Mouse (Mus musculus): ENCODE measurements around the gene Smc5. TPM values are rescaled to one million over a fixed set of nuclear protein-coding genes. Genes with fewer than 3 reads are reported as not detected.

The Smc5 gene
- polyA plus RNA-seq (2014; fragmentation: Nextera tagmentation; extraction: Ambion mirVana), result 49.8 and 54.4 TPM in 2 replicates

- Histone ChIP-seq H3K36me3 (replicated peaks; ENCODE audit: control insufficient read depth, insufficient read depth, low read depth, low read length) (no peaks in the 10 kb centered on the region), H3K27ac (replicated peaks; ENCODE audit: low read depth, low read length) (peak within 1 kb of the TSS; percentile 56; the same call in 1 of the 2 replicates), H3K27me3 (ENCODE audit: control insufficient read depth, insufficient read depth, low read length) (no peaks in the 10 kb centered on the region), H3K4me2 (ENCODE audit: low read depth, low read length) (peak within 1 kb of the TSS; percentile 50), H3K9me3 (replicated peaks; ENCODE audit: control insufficient read depth, low read length) (no peaks in the 10 kb centered on the region), H3K9ac (replicated peaks; ENCODE audit: low read length) (peak within 1 kb of the TSS; percentile 94), H3K4me3 (ENCODE audit: low read depth, low read length) (peak within 1 kb of the TSS; percentile 90), H3K4me1 (ENCODE audit: control insufficient read depth, insufficient read depth, low read length) (no peaks in the 10 kb centered on the region)
- ATAC-seq (replicated peaks; ENCODE audit: insufficient number of reproducible peaks, low FRiP score, low TSS enrichment, low read depth) (peak; percentile 95), DNase-seq (ENCODE audit: low spot score) (peak; percentile 90)
- WGBS, result under 1% methylated on average over 63 of the region's 69 CpGs
These were observed at the start of gene Smc5 for GRCm38 (mm10) chr19:23273355-23274053. TSS of gene Smc5 (minus strand) at chr19:23273897.

- WGBS, result 76% methylated on average over 3 of the region's 3 CpGs
- Histone ChIP-seq H3K27me3 (ENCODE audit: control insufficient read depth, insufficient read depth, low read length) (no peaks in the 10 kb centered on the region), H3K36me3 (replicated peaks; ENCODE audit: control insufficient read depth, insufficient read depth, low read depth, low read length) (no peaks in the 10 kb centered on the region), H3K4me2 (ENCODE audit: low read depth, low read length) (no peak overlapping the region), H3K27ac (replicated peaks; ENCODE audit: low read depth, low read length) (no peak overlapping the region), H3K4me1 (ENCODE audit: control insufficient read depth, insufficient read depth, low read length) (no peaks in the 10 kb centered on the region), H3K4me3 (ENCODE audit: low read depth, low read length) (no peak overlapping the region), H3K9ac (replicated peaks; ENCODE audit: low read length) (no peak overlapping the region), H3K9me3 (replicated peaks; ENCODE audit: control insufficient read depth, low read length) (no peaks in the 10 kb centered on the region)
- ATAC-seq (replicated peaks; ENCODE audit: insufficient number of reproducible peaks, low FRiP score, low TSS enrichment, low read depth), result no peak
- DNase-seq (ENCODE audit: low spot score), result no peak
These were observed 49.4 kb upstream of the Smc5 start for GRCm38 (mm10) chr19:23323107-23323506.

GRCm38 (mm10) chr19:23317989-23318358 is 44.3 kb upstream of the Smc5 start:
- no peaks in the 10 kb centered on the region for H3K4me1 ChIP-seq (ENCODE audit: control insufficient read depth, insufficient read depth, low read length)
- WGBS, result 85% methylated on average over 5 of the region's 5 CpGs
- H3K36me3 ChIP-seq (replicated peaks; ENCODE audit: control insufficient read depth, insufficient read depth, low read depth, low read length), result no peaks in the 10 kb centered on the region
- no peak for ATAC-seq (replicated peaks; ENCODE audit: insufficient number of reproducible peaks, low FRiP score, low TSS enrichment, low read depth)
- H3K27ac ChIP-seq (replicated peaks; ENCODE audit: low read depth, low read length), result no peak overlapping the region
- H3K4me3 ChIP-seq (ENCODE audit: low read depth, low read length), result no peak overlapping the region
- H3K27me3 ChIP-seq (ENCODE audit: control insufficient read depth, insufficient read depth, low read length), result no peaks in the 10 kb centered on the region
- no peak overlapping the region for H3K4me2 ChIP-seq (ENCODE audit: low read depth, low read length)
- H3K9me3 ChIP-seq (replicated peaks; ENCODE audit: control insufficient read depth, low read length), result no peaks in the 10 kb centered on the region
- no peak for DNase-seq (ENCODE audit: low spot score)
- H3K9ac ChIP-seq (replicated peaks; ENCODE audit: low read length), result no peak overlapping the region

GRCm38 (mm10) chr19:23317295-23317988 is 43.7 kb upstream of the Smc5 start:
- WGBS, result 80% methylated on average over 5 of the region's 5 CpGs
- ATAC-seq (replicated peaks; ENCODE audit: insufficient number of reproducible peaks, low FRiP score, low TSS enrichment, low read depth) (no peak), DNase-seq (ENCODE audit: low spot score) (no peak)
- no peaks in the 10 kb centered on the region for H3K27me3 ChIP-seq (ENCODE audit: control insufficient read depth, insufficient read depth, low read length)
- no peak overlapping the region for H3K4me3 ChIP-seq (ENCODE audit: low read depth, low read length)
- no peaks in the 10 kb centered on the region for H3K36me3 ChIP-seq (replicated peaks; ENCODE audit: control insufficient read depth, insufficient read depth, low read depth, low read length)
- H3K9ac ChIP-seq (replicated peaks; ENCODE audit: low read length), result no peak overlapping the region
- no peaks in the 10 kb centered on the region for H3K9me3 ChIP-seq (replicated peaks; ENCODE audit: control insufficient read depth, low read length)
- H3K27ac ChIP-seq (replicated peaks; ENCODE audit: low read depth, low read length), result no peak overlapping the region
- no peaks in the 10 kb centered on the region for H3K4me1 ChIP-seq (ENCODE audit: control insufficient read depth, insufficient read depth, low read length)
- H3K4me2 ChIP-seq (ENCODE audit: low read depth, low read length), result no peak overlapping the region

- ATAC-seq (replicated peaks; ENCODE audit: insufficient number of reproducible peaks, low FRiP score, low TSS enrichment, low read depth), result no peak
These were observed 43.2 kb upstream of the Smc5 start for GRCm38 (mm10) chr19:23316851-23317250.

GRCm38 (mm10) chr19:23309979-23310378 is 36.3 kb upstream of the Smc5 start:
- Histone ChIP-seq H3K27me3 (ENCODE audit: control insufficient read depth, insufficient read depth, low read length) (no peaks in the 10 kb centered on the region), H3K4me2 (ENCODE audit: low read depth, low read length) (no peak overlapping the region), H3K4me3 (ENCODE audit: low read depth, low read length) (no peak overlapping the region), H3K36me3 (replicated peaks; ENCODE audit: control insufficient read depth, insufficient read depth, low read depth, low read length) (no peaks in the 10 kb centered on the region), H3K9me3 (replicated peaks; ENCODE audit: control insufficient read depth, low read length) (no peaks in the 10 kb centered on the region), H3K27ac (replicated peaks; ENCODE audit: low read depth, low read length) (no peak overlapping the region), H3K4me1 (ENCODE audit: control insufficient read depth, insufficient read depth, low read length) (no peaks in the 10 kb centered on the region), H3K9ac (replicated peaks; ENCODE audit: low read length) (no peak overlapping the region)
- DNase-seq (ENCODE audit: low spot score), result no peak
- 88% methylated on average over 2 of the region's 2 CpGs for WGBS
- ATAC-seq (replicated peaks; ENCODE audit: insufficient number of reproducible peaks, low FRiP score, low TSS enrichment, low read depth), result no peak

More at GRCm38 (mm10) chr19:23316851-23317250, 43.2 kb upstream of the Smc5 start:
- Histone ChIP-seq H3K4me3 (ENCODE audit: low read depth, low read length) (no peak overlapping the region), H3K4me2 (ENCODE audit: low read depth, low read length) (no peak overlapping the region), H3K36me3 (replicated peaks; ENCODE audit: control insufficient read depth, insufficient read depth, low read depth, low read length) (no peaks in the 10 kb centered on the region), H3K4me1 (ENCODE audit: control insufficient read depth, insufficient read depth, low read length) (no peaks in the 10 kb centered on the region), H3K9ac (replicated peaks; ENCODE audit: low read length) (no peak overlapping the region), H3K27me3 (ENCODE audit: control insufficient read depth, insufficient read depth, low read length) (no peaks in the 10 kb centered on the region), H3K27ac (replicated peaks; ENCODE audit: low read depth, low read length) (no peak overlapping the region), H3K9me3 (replicated peaks; ENCODE audit: control insufficient read depth, low read length) (no peaks in the 10 kb centered on the region)
- WGBS, result 85% methylated on average over 5 of the region's 5 CpGs
- no peak for DNase-seq (ENCODE audit: low spot score)

DNA sequence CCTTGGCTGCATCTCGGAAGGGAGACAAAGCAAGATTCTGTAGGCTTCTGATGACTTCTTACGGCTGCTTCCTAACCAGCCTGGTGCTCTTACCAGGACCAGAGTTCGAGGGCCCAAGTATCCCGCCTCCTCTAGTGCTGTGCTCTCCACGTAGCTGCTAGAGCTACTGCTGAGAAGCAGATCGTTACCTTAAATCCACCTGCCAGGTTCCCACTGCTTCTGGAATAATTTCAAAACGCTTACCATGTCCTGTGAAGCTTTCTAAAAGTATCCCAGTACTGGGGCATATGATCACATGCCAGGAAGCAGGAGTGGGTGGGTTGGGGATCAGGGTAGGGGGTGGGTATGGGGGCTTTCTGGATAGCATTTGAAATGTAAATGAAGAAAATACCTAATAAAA is 33.0 kb upstream of the Smc5 start:
- Histone ChIP-seq H3K9ac (replicated peaks; ENCODE audit: low read length) (no peak overlapping the region), H3K27me3 (ENCODE audit: control insufficient read depth, insufficient read depth, low read length) (no peaks in the 10 kb centered on the region), H3K4me3 (ENCODE audit: low read depth, low read length) (no peak overlapping the region), H3K4me1 (ENCODE audit: control insufficient read depth, insufficient read depth, low read length) (no peaks in the 10 kb centered on the region), H3K36me3 (replicated peaks; ENCODE audit: control insufficient read depth, insufficient read depth, low read depth, low read length) (no peaks in the 10 kb centered on the region), H3K9me3 (replicated peaks; ENCODE audit: control insufficient read depth, low read length) (no peaks in the 10 kb centered on the region), H3K4me2 (ENCODE audit: low read depth, low read length) (no peak overlapping the region), H3K27ac (replicated peaks; ENCODE audit: low read depth, low read length) (no peak overlapping the region)
- ATAC-seq (replicated peaks; ENCODE audit: insufficient number of reproducible peaks, low FRiP score, low TSS enrichment, low read depth) (no peak), DNase-seq (ENCODE audit: low spot score) (no peak)
- 83% methylated on average over 7 of the region's 7 CpGs for WGBS

GRCm38 (mm10) chr19:23299987-23300386 is 26.3 kb upstream of the Smc5 start:
- no peak for DNase-seq (ENCODE audit: low spot score)
- H3K9me3 ChIP-seq (replicated peaks; ENCODE audit: control insufficient read depth, low read length), result no peaks in the 10 kb centered on the region
- ATAC-seq (replicated peaks; ENCODE audit: insufficient number of reproducible peaks, low FRiP score, low TSS enrichment, low read depth), result no peak
- no peaks in the 10 kb centered on the region for H3K36me3 ChIP-seq (replicated peaks; ENCODE audit: control insufficient read depth, insufficient read depth, low read depth, low read length)
- H3K27ac ChIP-seq (replicated peaks; ENCODE audit: low read depth, low read length), result no peak overlapping the region
- H3K27me3 ChIP-seq (ENCODE audit: control insufficient read depth, insufficient read depth, low read length), result no peaks in the 10 kb centered on the region
- no peak overlapping the region for H3K4me3 ChIP-seq (ENCODE audit: low read depth, low read length)
- H3K4me2 ChIP-seq (ENCODE audit: low read depth, low read length), result no peak overlapping the region
- no peaks in the 10 kb centered on the region for H3K4me1 ChIP-seq (ENCODE audit: control insufficient read depth, insufficient read depth, low read length)
- no peak overlapping the region for H3K9ac ChIP-seq (replicated peaks; ENCODE audit: low read length)
- 80% methylated on average over 3 of the region's 3 CpGs for WGBS
